Mouse (Mus musculus) myocyte (in vitro differentiated cells): ENCODE measurements around the gene Abca13.

Experiments
- MAX ChIP-seq: IDR thresholded peaks from one replicate; pipeline ENCODE4 v1.6.1; 2011; ENCODE audit warnings: low read depth, mild to moderate bottlenecking, control low read depth
- POLR2A ChIP-seq: IDR thresholded peaks from one replicate; pipeline ENCODE4 v1.6.1; 2011; ENCODE audit warnings: low read depth, mild to moderate bottlenecking, control low read depth, moderate library complexity; ENCODE audit not compliant: insufficient read length

DNA sequence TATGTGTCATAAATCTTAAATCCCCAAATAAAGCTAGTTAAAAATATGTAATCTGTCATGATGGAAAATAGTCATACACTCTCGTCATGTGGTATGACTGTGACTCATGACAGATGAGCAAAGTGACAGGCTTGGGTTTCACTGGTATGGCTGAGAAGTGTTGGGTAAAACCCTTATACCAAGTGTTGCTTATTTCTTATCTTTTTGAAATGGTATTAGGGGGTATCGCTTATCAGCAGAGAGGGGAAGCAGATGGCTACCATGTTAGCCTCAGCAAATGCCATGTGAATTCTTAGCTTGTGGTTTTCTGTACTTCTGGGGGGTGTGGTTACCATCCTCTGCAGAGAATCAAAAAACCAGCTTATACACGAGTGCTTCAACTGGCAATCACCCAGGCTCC lies 124.8 kb downstream of the Abca13 start:
- TF ChIP-seq MAX, result no peak
- TF ChIP-seq POLR2A, result no peak
